Mouse (Mus musculus): ENCODE measurements around the gene Kctd20. TPM values are rescaled to one million over a fixed set of nuclear protein-coding genes. Genes with fewer than 3 reads are reported as not detected.
"Not testable (repeated sequence)": the region's sequence is repeated elsewhere in the genome, so short reads cannot be mapped to it uniquely, and the experiment has no call there.

The Kctd20 gene
- polyA plus RNA-seq, 1 experiment = 33.0 TPM

- Histone ChIP-seq H3ac (ENCODE audit: control insufficient read depth, insufficient read length, low read depth) (no peak overlapping the region), H3K27me3 (ENCODE audit: control insufficient read depth, insufficient read depth, insufficient read length) (no peaks in the 10 kb centered on the region), H3K79me3 (ENCODE audit: low read depth) (peaks cover 2% of the 10 kb centered on the region), H3K79me2 (ENCODE audit: control insufficient read depth, insufficient read depth) (peaks cover 8% of the 10 kb centered on the region), H3K36me3 (ENCODE audit: control insufficient read depth, insufficient read depth) (peaks cover 53% of the 10 kb centered on the region), H3K4me3 (ENCODE audit: insufficient read depth, poor library complexity, severe bottlenecking) (no peak overlapping the region)
- no peak for TF ChIP-seq FOSL1 (IDR thresholded peaks at IDR 0.05; ENCODE audit: insufficient read depth, low read length, poor library complexity, severe bottlenecking)
- no peak for TF ChIP-seq MYOG (IDR thresholded peaks at IDR 0.05; ENCODE audit: control insufficient read depth, extremely low read depth, insufficient read length)
- TF ChIP-seq CEBPB (IDR thresholded peaks at IDR 0.05; ENCODE audit: low read depth) = no peak
- no peak for TF ChIP-seq MAX (IDR thresholded peaks at IDR 0.05)
- TF ChIP-seq CTCF (IDR thresholded peaks at IDR 0.05; ENCODE audit: control insufficient read depth, insufficient read depth, insufficient read length) = no peak
- TF ChIP-seq MYOD1 (IDR thresholded peaks at IDR 0.05; ENCODE audit: control insufficient read depth, insufficient read length, low read depth) = no peak
- no peak for TF ChIP-seq USF1 (IDR thresholded peaks at IDR 0.05; ENCODE audit: low read depth)
These were observed 38.3 kb downstream of the Kctd20 start for GRCm38 (mm10) chr17:28990060-28990459.

- H3K27me3 ChIP-seq (ENCODE audit: control insufficient read depth, insufficient read depth, insufficient read length) = no peaks in the 10 kb centered on the region
- H3K79me2 ChIP-seq (ENCODE audit: control insufficient read depth, insufficient read depth) = peaks cover 12% of the 10 kb centered on the region
- TF ChIP-seq MYOD1 (IDR thresholded peaks at IDR 0.05; ENCODE audit: control insufficient read depth, insufficient read length, low read depth) = no peak
- no peak for TF ChIP-seq MAX (IDR thresholded peaks at IDR 0.05)
- no peak for TF ChIP-seq CEBPB (IDR thresholded peaks at IDR 0.05; ENCODE audit: low read depth)
- TF ChIP-seq CTCF (IDR thresholded peaks at IDR 0.05; ENCODE audit: control insufficient read depth, insufficient read depth, insufficient read length) = no peak
- TF ChIP-seq FOSL1 (IDR thresholded peaks at IDR 0.05; ENCODE audit: insufficient read depth, low read length, poor library complexity, severe bottlenecking) = no peak
- TF ChIP-seq MYOG (IDR thresholded peaks at IDR 0.05; ENCODE audit: control insufficient read depth, extremely low read depth, insufficient read length) = no peak
- no peak for TF ChIP-seq USF1 (IDR thresholded peaks at IDR 0.05; ENCODE audit: low read depth)
- H3K4me3 ChIP-seq (ENCODE audit: insufficient read depth, poor library complexity, severe bottlenecking) = no peak overlapping the region
- H3K36me3 ChIP-seq (ENCODE audit: control insufficient read depth, insufficient read depth) = peaks cover 55% of the 10 kb centered on the region
- H3ac ChIP-seq (ENCODE audit: control insufficient read depth, insufficient read length, low read depth) = no peak overlapping the region
- H3K79me3 ChIP-seq (ENCODE audit: low read depth) = peaks cover 2% of the 10 kb centered on the region
These were observed 39.5 kb downstream of the Kctd20 start for GRCm38 (mm10) chr17:28991286-28991685.

- H3K27me3 ChIP-seq (ENCODE audit: control insufficient read depth, insufficient read depth, insufficient read length) = no peaks in the 10 kb centered on the region
- H3K4me3 ChIP-seq (ENCODE audit: insufficient read depth, poor library complexity, severe bottlenecking) = no peak overlapping the region
- peaks cover 16% of the 10 kb centered on the region for H3K79me2 ChIP-seq (ENCODE audit: control insufficient read depth, insufficient read depth)
- no peak for TF ChIP-seq FOSL1 (IDR thresholded peaks at IDR 0.05; ENCODE audit: insufficient read depth, low read length, poor library complexity, severe bottlenecking)
- no peak for TF ChIP-seq MYOD1 (IDR thresholded peaks at IDR 0.05; ENCODE audit: control insufficient read depth, insufficient read length, low read depth)
- TF ChIP-seq CTCF (IDR thresholded peaks at IDR 0.05; ENCODE audit: control insufficient read depth, insufficient read depth, insufficient read length) = no peak
- H3K79me3 ChIP-seq (ENCODE audit: low read depth) = peaks cover 2% of the 10 kb centered on the region
- no peak overlapping the region for H3ac ChIP-seq (ENCODE audit: control insufficient read depth, insufficient read length, low read depth)
- H3K36me3 ChIP-seq (ENCODE audit: control insufficient read depth, insufficient read depth) = peaks cover 56% of the 10 kb centered on the region
These were observed 40.4 kb downstream of the Kctd20 start for GRCm38 (mm10) chr17:28992105-28992504.

- H3K36me3 ChIP-seq (ENCODE audit: control insufficient read depth, insufficient read depth) = peaks cover 59% of the 10 kb centered on the region
- peaks cover 25% of the 10 kb centered on the region for H3K79me2 ChIP-seq (ENCODE audit: control insufficient read depth, insufficient read depth)
- not testable (repeated sequence) for H3K79me3 ChIP-seq (ENCODE audit: low read depth); H3K27me3 ChIP-seq (ENCODE audit: control insufficient read depth, insufficient read depth, insufficient read length); H3ac ChIP-seq (ENCODE audit: control insufficient read depth, insufficient read length, low read depth); H3K4me3 ChIP-seq (ENCODE audit: insufficient read depth, poor library complexity, severe bottlenecking)
These were observed 41.3 kb downstream of the Kctd20 start for GRCm38 (mm10) chr17:28993004-28993403.

- Histone ChIP-seq H3K27me3 (ENCODE audit: control insufficient read depth, insufficient read depth, insufficient read length) (no peaks in the 10 kb centered on the region), H3K36me3 (ENCODE audit: control insufficient read depth, insufficient read depth) (peaks cover 59% of the 10 kb centered on the region)
These were observed 42.9 kb downstream of the Kctd20 start for GRCm38 (mm10) chr17:28994615-28995014.

GRCm38 (mm10) chr17:29000465-29000864, 48.7 kb downstream of the Kctd20 start:
- TF ChIP-seq MYOG (IDR thresholded peaks at IDR 0.05; ENCODE audit: control insufficient read depth, extremely low read depth, insufficient read length) (no peak), MYOD1 (IDR thresholded peaks at IDR 0.05; ENCODE audit: control insufficient read depth, insufficient read length, low read depth) (no peak), USF1 (IDR thresholded peaks at IDR 0.05; ENCODE audit: low read depth) (no peak), MAX (IDR thresholded peaks at IDR 0.05) (no peak), CEBPB (IDR thresholded peaks at IDR 0.05; ENCODE audit: low read depth) (no peak), CTCF (IDR thresholded peaks at IDR 0.05; ENCODE audit: control insufficient read depth, insufficient read depth, insufficient read length) (no peak), FOSL1 (IDR thresholded peaks at IDR 0.05; ENCODE audit: insufficient read depth, low read length, poor library complexity, severe bottlenecking) (no peak)
- peaks cover 78% of the 10 kb centered on the region for H3K79me2 ChIP-seq (ENCODE audit: control insufficient read depth, insufficient read depth)

More at GRCm38 (mm10) chr17:28994615-28995014, 42.9 kb downstream of the Kctd20 start:
- no peak for TF ChIP-seq FOSL1 (IDR thresholded peaks at IDR 0.05; ENCODE audit: insufficient read depth, low read length, poor library complexity, severe bottlenecking)
- TF ChIP-seq USF1 (IDR thresholded peaks at IDR 0.05; ENCODE audit: low read depth) = no peak
- no peak for TF ChIP-seq MYOD1 (IDR thresholded peaks at IDR 0.05; ENCODE audit: control insufficient read depth, insufficient read length, low read depth)
- TF ChIP-seq MYOG (IDR thresholded peaks at IDR 0.05; ENCODE audit: control insufficient read depth, extremely low read depth, insufficient read length) = no peak
- no peak for TF ChIP-seq CTCF (IDR thresholded peaks at IDR 0.05; ENCODE audit: control insufficient read depth, insufficient read depth, insufficient read length)
- no peak for TF ChIP-seq MAX (IDR thresholded peaks at IDR 0.05)
- no peak for TF ChIP-seq CEBPB (IDR thresholded peaks at IDR 0.05; ENCODE audit: low read depth)
- H3ac ChIP-seq (ENCODE audit: control insufficient read depth, insufficient read length, low read depth) = no peak overlapping the region
- peaks cover 5% of the 10 kb centered on the region for H3K79me3 ChIP-seq (ENCODE audit: low read depth)
- peaks cover 27% of the 10 kb centered on the region for H3K79me2 ChIP-seq (ENCODE audit: control insufficient read depth, insufficient read depth)
- H3K4me3 ChIP-seq (ENCODE audit: insufficient read depth, poor library complexity, severe bottlenecking) = no peak overlapping the region

More at GRCm38 (mm10) chr17:29000465-29000864, 48.7 kb downstream of the Kctd20 start:
- H3K27me3 ChIP-seq (ENCODE audit: control insufficient read depth, insufficient read depth, insufficient read length) = no peaks in the 10 kb centered on the region
- H3ac ChIP-seq (ENCODE audit: control insufficient read depth, insufficient read length, low read depth) = no peak overlapping the region
- H3K4me3 ChIP-seq (ENCODE audit: insufficient read depth, poor library complexity, severe bottlenecking) = no peak overlapping the region
- peaks cover 34% of the 10 kb centered on the region for H3K79me3 ChIP-seq (ENCODE audit: low read depth)
- H3K36me3 ChIP-seq (ENCODE audit: control insufficient read depth, insufficient read depth) = peaks cover 47% of the 10 kb centered on the region

All from C2C12 (cell line).